Mouse (Mus musculus) kidney, postnatal 0 days (tissue): ENCODE results near the gene Rps29. TPM values are rescaled to one million over a fixed set of nuclear protein-coding genes. Genes with fewer than 3 reads are reported as not detected.
A peak's percentile ranks its signal among the peaks of the same experiment; 100 is the strongest.

Experiments used
- ATAC-seq: fragments of 200-750 bp; cut with Nextera tagmentation; replicated peaks from 2 replicates; pipeline ENCODE4 v1.8.0; 2017; ENCODE audit warnings: low read depth, moderate number of reproducible peaks, moderate TSS enrichment, moderate library complexity; ENCODE audit not compliant: low FRiP score
- DNase-seq: peaks from one replicate; pipeline ENCODE4 v3.0.0-alpha.2; 2016; ENCODE audit warnings: low spot score
- H3K27ac ChIP-seq: fragments of 300-500 bp; sonication (generic); 2 replicates; pipeline ENCODE4 v1.5.1; 2014; ENCODE audit warnings: mild to moderate bottlenecking
- H3K27me3 ChIP-seq: fragments of 300-500 bp; sonication (generic); 2 replicates; pipeline ENCODE4 v1.6.1; 2014; ENCODE audit warnings: low read length, mixed read lengths; ENCODE audit not compliant: insufficient read depth
- H3K36me3 ChIP-seq: fragments of 300-500 bp; sonication (generic); 2 replicates; pipeline ENCODE4 v1.6.1; 2014; ENCODE audit warnings: low read length, mixed read lengths; ENCODE audit not compliant: insufficient read depth
- H3K4me1 ChIP-seq: fragments of 300-500 bp; sonication (generic); replicated peaks from 2 replicates; pipeline ENCODE4 v1.6.1; 2014; ENCODE audit warnings: antibody characterized with exemption, low read length, mixed read lengths; ENCODE audit not compliant: insufficient read depth
- H3K4me2 ChIP-seq: fragments of 300-500 bp; sonication (generic); 2 replicates; pipeline ENCODE4 v1.6.1; 2014; ENCODE audit warnings: mild to moderate bottlenecking, low read length, moderate library complexity, mixed read lengths
- H3K4me3 ChIP-seq: fragments of 300-500 bp; sonication (generic); replicated peaks from 2 replicates; pipeline ENCODE4 v1.5.1; 2014; ENCODE audit warnings: low read depth, low read length
- H3K9ac ChIP-seq: fragments of 300-500 bp; sonication (generic); 2 replicates; pipeline ENCODE4 v1.6.1; 2014; ENCODE audit warnings: low read depth, low read length
- H3K9me3 ChIP-seq: fragments of 300-500 bp; sonication (generic); replicated peaks from 2 replicates; pipeline ENCODE4 v1.6.1; 2016; ENCODE audit warnings: low read length, inconsistent platforms, mixed read lengths
- CTCF ChIP-seq: IDR thresholded peaks from 2 replicates; pipeline ENCODE4 v1.5.1; 2016; ENCODE audit warnings: antibody characterized with exemption, low read depth, mild to moderate bottlenecking, moderate library complexity
- WGBS: fragments of 180-500 bp; shearing (Covaris S2); extraction: QIAGEN DNeasy Blood & Tissue Kit; methylation state at CpG from one replicate; pipeline ENCODE4 v1.1.7; 2014; 5-methylcytosine and 5-hydroxymethylcytosine counted together
- polyA plus RNA-seq: library from polyadenylated mRNA; unstranded; fragments of >200 nt; fragmentation: Nextera tagmentation; extraction: Ambion mirVana; gene quantifications from 2 replicates; pipeline ENCODE4 v1.2.1, GENCODE M21; 2015

The Rps29 gene
- polyA plus RNA-seq, 1 experiment from 2014 or later: 2,435 TPM

GRCm38 (mm10) chr12:69190074-69190473 is 31.1 kb upstream of the Rps29 start:
- no peak for ATAC-seq
- Histone ChIP-seq H3K9me3 (no peaks in the 10 kb centered on the region), H3K27ac (no peak overlapping the region), H3K9ac (no peak overlapping the region), H3K4me2 (no peak overlapping the region), H3K4me1 (peaks cover 7% of the 10 kb centered on the region; the same call in 1 of the 2 replicates), H3K4me3 (no peak overlapping the region), H3K27me3 (no peaks in the 10 kb centered on the region), H3K36me3 (0 out of 2 replicates have a peak, but pooled peaks cover 8% of the 10 kb centered on the region)
- no peak for DNase-seq
- WGBS: 94% methylated on average over 9 of the region's 9 CpGs
- TF ChIP-seq CTCF: no peak

- TF ChIP-seq CTCF: no peak
- whole genome bisulfite sequencing: 64% methylated on average over 5 of the region's 5 CpGs
- no peak overlapping the region for H3K4me2 ChIP-seq
Measured at GRCm38 (mm10) chr12:69186811-69187471, 28.0 kb upstream of the Rps29 start.

GRCm38 (mm10) chr12:69185371-69185770 is 26.4 kb upstream of the Rps29 start:
- Histone ChIP-seq H3K27ac (peak overlapping the region; percentile 90; the same call in 1 of the 2 replicates), H3K4me3 (peak overlapping the region; percentile 96), H3K4me1 (peaks cover 11% of the 10 kb centered on the region; the same call in 1 of the 2 replicates), H3K27me3 (no peaks in the 10 kb centered on the region), H3K9ac (peak overlapping the region; percentile 79), H3K4me2 (peak overlapping the region; percentile 99), H3K9me3 (no peaks in the 10 kb centered on the region), H3K36me3 (0 out of 2 replicates have a peak, but pooled peaks cover 9% of the 10 kb centered on the region)
- WGBS: 66% methylated on average over 7 of the region's 7 CpGs
- no peak for ATAC-seq
- no peak for TF ChIP-seq CTCF
- no peak for DNase-seq

More at GRCm38 (mm10) chr12:69186811-69187471, 28.0 kb upstream of the Rps29 start:
- ATAC-seq (no peak), DNase-seq (no peak)
- H3K4me1 ChIP-seq: peaks cover 11% of the 10 kb centered on the region; the same call in 1 of the 2 replicates
- peak overlapping the region; percentile 57; the same call in 1 of the 2 replicates for H3K27ac ChIP-seq
- no peaks in the 10 kb centered on the region for H3K9me3 ChIP-seq
- H3K9ac ChIP-seq: no peak overlapping the region
- no peak overlapping the region for H3K4me3 ChIP-seq
- H3K36me3 ChIP-seq: 0 out of 2 replicates have a peak, but pooled peaks cover 8% of the 10 kb centered on the region
- no peaks in the 10 kb centered on the region for H3K27me3 ChIP-seq

- H3K4me2 ChIP-seq: peak overlapping the region; percentile 99
- no peaks in the 10 kb centered on the region for H3K27me3 ChIP-seq
- peak overlapping the region; percentile 79 for H3K9ac ChIP-seq
- peak; percentile 53 for ATAC-seq
- TF ChIP-seq CTCF: no peak
- peak; percentile 54 for DNase-seq
- WGBS: 1% methylated on average over 86 of the region's 86 CpGs
- no peaks in the 10 kb centered on the region for H3K9me3 ChIP-seq
- H3K4me3 ChIP-seq: peak overlapping the region; percentile 96
- peaks cover 11% of the 10 kb centered on the region; the same call in 1 of the 2 replicates for H3K4me1 ChIP-seq
- H3K36me3 ChIP-seq: 0 out of 2 replicates have a peak, but pooled peaks cover 4% of the 10 kb centered on the region
- H3K27ac ChIP-seq: peak overlapping the region; percentile 90
Measured at GRCm38 (mm10) chr12:69184342-69185295, 25.6 kb upstream of the Rps29 start.

GRCm38 (mm10) chr12:69183583-69184308 is 24.8 kb upstream of the Rps29 start, which contains the start of the genes Rpl36al and Mgat2:
TSS of gene Rpl36al (minus strand) at chr12:69184083.
TSS of gene Mgat2 (plus strand) at chr12:69184157.
- Histone ChIP-seq H3K27ac (peak within 1 kb of the TSS; percentile 90), H3K27me3 (no peaks in the 10 kb centered on the region), H3K4me3 (peak within 1 kb of the TSS; percentile 96), H3K9ac (peak within 1 kb of the TSS; percentile 79), H3K36me3 (0 out of 2 replicates have a peak, but pooled peaks cover 4% of the 10 kb centered on the region), H3K9me3 (no peaks in the 10 kb centered on the region), H3K4me1 (peaks cover 11% of the 10 kb centered on the region; the same call in 1 of the 2 replicates), H3K4me2 (peak within 1 kb of the TSS; percentile 99)
- TF ChIP-seq CTCF: no peak
- ATAC-seq (peak; percentile 99), DNase-seq (peak; percentile 99)
- WGBS: under 1% methylated on average over 84 of the region's 84 CpGs
